Mouse (Mus musculus): ENCODE results near the gene Gm49380. TPM values are rescaled to one million over a fixed set of nuclear protein-coding genes. Genes with fewer than 3 reads are reported as not detected.

The Gm49380 gene
- polyA plus RNA-seq, 1 experiment = not detected

DNA sequence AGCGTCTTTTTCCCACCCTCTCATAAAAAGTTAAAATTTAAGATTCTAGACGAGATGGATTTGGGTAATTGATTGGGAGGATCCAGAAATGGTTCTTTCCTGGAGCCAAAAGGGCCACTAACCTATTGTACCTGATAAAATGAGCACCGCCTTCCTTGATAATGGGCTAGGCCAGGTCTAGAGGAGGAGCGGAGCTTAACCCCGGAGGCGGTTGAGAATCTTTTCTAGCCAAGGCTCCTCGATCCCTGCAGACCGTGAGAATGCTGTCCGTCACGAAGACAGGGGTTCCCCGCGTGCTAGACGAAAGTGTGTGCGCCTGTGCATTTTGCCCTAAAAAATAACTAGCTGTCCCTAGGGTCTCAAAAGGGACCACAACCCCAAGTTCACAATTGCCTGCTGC, 29.1 kb downstream of the Gm49380 start:
- H3K27me3 ChIP-seq (ENCODE audit: control insufficient read depth, insufficient read depth, low read length) = no peaks in the 10 kb centered on the region
- peak overlapping the region; percentile 81 for H3K4me3 ChIP-seq (ENCODE audit: low read depth, low read length)
- WGBS = 2% methylated on average over 14 of the region's 14 CpGs
- H3K36me3 ChIP-seq (ENCODE audit: control insufficient read depth, insufficient read depth, low read length) = no peaks in the 10 kb centered on the region
- no peak for TF ChIP-seq CTCF (IDR thresholded peaks at IDR 0.05; ENCODE audit: extremely low read depth, insufficient read length, insufficient replicate concordance, low read depth, low read length)
- TF ChIP-seq POLR2A (IDR thresholded peaks at IDR 0.05; ENCODE audit: low read depth, low read length) = no peak
- H3K27ac ChIP-seq (ENCODE audit: insufficient read depth, low read depth, low read length) = peak overlapping the region; percentile 96
- H3K4me1 ChIP-seq (ENCODE audit: control insufficient read depth, insufficient read depth, insufficient read length, low read length) = peaks cover 44% of the 10 kb centered on the region

DNA sequence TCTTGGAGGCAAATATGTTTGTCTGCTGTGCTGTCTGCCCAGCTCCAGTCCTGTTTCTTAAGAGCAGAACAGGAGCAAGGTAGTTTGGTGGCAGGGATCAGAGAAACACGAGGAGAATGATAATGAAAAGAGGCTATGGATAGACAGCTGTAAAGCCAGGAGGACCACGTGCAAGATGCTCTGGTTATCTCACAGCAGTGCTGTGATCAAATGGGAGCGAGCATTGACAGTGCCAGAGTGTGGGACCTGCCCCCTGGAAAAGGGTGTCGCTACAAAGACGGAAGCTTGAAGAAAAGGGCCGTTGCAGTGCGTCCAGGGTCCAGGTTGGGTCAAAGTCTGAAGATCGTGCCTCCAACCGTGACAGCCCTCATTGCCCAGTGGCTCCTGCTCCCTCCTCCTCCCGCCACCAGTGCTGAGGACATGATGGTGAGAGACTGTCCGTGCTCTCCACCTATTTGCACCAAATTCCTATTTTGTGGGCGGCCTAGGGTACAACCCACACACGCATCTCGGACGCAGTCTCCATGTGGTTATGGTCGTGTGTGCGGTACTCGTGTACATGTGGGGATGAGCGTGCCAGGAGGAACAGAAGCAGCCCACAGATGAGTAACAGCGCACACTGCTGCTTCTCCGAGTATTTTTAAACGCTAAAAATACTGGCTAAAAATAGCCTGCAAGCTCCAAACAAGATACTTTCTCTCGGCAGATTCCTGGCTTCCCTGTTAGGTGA, 29.7 kb downstream of the Gm49380 start:
- Histone ChIP-seq H3K4me3 (ENCODE audit: low read depth, low read length) (peak overlapping the region; percentile 81), H3K27ac (ENCODE audit: insufficient read depth, low read depth, low read length) (peak overlapping the region; percentile 96), H3K27me3 (ENCODE audit: control insufficient read depth, insufficient read depth, low read length) (no peaks in the 10 kb centered on the region), H3K36me3 (ENCODE audit: control insufficient read depth, insufficient read depth, low read length) (no peaks in the 10 kb centered on the region), H3K4me1 (ENCODE audit: control insufficient read depth, insufficient read depth, insufficient read length, low read length) (peaks cover 46% of the 10 kb centered on the region)
- TF ChIP-seq POLR2A (IDR thresholded peaks at IDR 0.05; ENCODE audit: low read depth, low read length) (peak; percentile 36; the same call in 1 of the 2 replicates), CTCF (IDR thresholded peaks at IDR 0.05; ENCODE audit: extremely low read depth, insufficient read length, insufficient replicate concordance, low read depth, low read length) (no peak)
- WGBS = 7% methylated on average over 23 of the region's 23 CpGs

DNA sequence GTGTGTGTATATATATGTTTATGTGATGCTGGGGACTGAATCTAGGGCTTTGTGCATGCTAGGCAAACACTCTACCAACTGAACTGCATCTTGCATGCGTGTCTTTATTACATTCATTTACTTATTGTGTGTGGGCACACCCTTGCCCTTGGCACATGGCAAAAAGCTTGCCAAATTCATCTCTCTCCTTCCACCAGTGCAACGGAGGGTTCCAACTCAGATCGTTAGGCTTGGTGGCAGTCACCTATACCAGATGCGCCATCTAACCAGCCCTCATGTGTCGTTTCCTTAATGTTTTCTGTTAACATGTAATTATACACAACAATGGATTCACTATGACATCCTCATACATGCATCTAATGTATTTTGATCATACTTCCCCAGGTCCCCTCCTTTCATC, 31.0 kb downstream of the Gm49380 start:
- WGBS = 73% methylated on average over 5 of the region's 5 CpGs
- no peak overlapping the region for H3K4me3 ChIP-seq (ENCODE audit: low read depth, low read length)
- H3K27me3 ChIP-seq (ENCODE audit: control insufficient read depth, insufficient read depth, low read length) = no peaks in the 10 kb centered on the region
- no peak overlapping the region for H3K27ac ChIP-seq (ENCODE audit: insufficient read depth, low read depth, low read length)
- peaks cover 47% of the 10 kb centered on the region for H3K4me1 ChIP-seq (ENCODE audit: control insufficient read depth, insufficient read depth, insufficient read length, low read length)
- no peak for TF ChIP-seq POLR2A (IDR thresholded peaks at IDR 0.05; ENCODE audit: low read depth, low read length)
- no peak for TF ChIP-seq CTCF (IDR thresholded peaks at IDR 0.05; ENCODE audit: extremely low read depth, insufficient read length, insufficient replicate concordance, low read depth, low read length)
- H3K36me3 ChIP-seq (ENCODE audit: control insufficient read depth, insufficient read depth, low read length) = no peaks in the 10 kb centered on the region

DNA sequence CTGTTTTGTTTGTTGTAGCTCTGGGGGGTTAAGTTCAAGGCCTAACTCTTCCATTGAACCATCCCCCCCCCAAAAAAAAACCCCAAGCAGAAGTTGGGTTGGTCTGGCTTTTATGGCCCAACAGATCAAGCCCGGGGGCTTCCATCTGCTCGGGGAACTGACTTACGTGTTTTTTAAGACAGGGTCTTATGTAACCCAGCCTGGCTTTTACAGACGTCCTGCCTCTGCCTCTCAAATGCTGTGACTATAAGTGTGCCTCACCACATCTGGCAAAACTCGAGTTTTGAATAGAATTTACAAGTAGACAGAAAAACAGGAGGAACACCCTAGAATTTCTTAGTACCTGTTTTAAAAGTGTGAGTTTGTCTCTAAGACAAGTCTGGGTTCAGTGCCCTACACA, 31.7 kb downstream of the Gm49380 start:
- TF ChIP-seq POLR2A (IDR thresholded peaks at IDR 0.05; ENCODE audit: low read depth, low read length) = no peak
- TF ChIP-seq CTCF (IDR thresholded peaks at IDR 0.05; ENCODE audit: extremely low read depth, insufficient read length, insufficient replicate concordance, low read depth, low read length) = no peak
- Histone ChIP-seq H3K4me3 (ENCODE audit: low read depth, low read length) (no peak overlapping the region), H3K4me1 (ENCODE audit: control insufficient read depth, insufficient read depth, insufficient read length, low read length) (peaks cover 47% of the 10 kb centered on the region), H3K27me3 (ENCODE audit: control insufficient read depth, insufficient read depth, low read length) (no peaks in the 10 kb centered on the region), H3K36me3 (ENCODE audit: control insufficient read depth, insufficient read depth, low read length) (no peaks in the 10 kb centered on the region), H3K27ac (ENCODE audit: insufficient read depth, low read depth, low read length) (no peak overlapping the region)
- 86% methylated on average over 5 of the region's 5 CpGs for WGBS

DNA sequence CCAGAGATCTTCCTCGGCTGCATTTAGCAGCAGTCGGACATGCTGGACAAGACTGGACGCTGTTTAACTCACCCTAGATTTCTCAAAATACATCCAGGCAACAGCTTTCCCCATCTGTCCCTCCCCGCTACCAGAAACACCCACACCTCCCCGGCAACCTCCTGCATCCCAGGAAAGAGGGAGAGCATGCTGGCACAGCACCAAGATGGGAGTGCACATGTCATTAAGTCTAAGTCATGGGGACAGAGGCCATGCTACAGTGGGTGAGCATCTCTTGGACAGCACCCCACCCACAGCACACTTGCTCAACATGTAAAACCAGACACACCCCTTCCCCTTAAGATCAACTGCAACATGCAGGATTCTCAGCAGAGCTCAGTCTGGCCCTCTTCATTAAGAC, 32.3 kb downstream of the Gm49380 start:
- Histone ChIP-seq H3K4me3 (ENCODE audit: low read depth, low read length) (no peak overlapping the region), H3K27me3 (ENCODE audit: control insufficient read depth, insufficient read depth, low read length) (no peaks in the 10 kb centered on the region), H3K27ac (ENCODE audit: insufficient read depth, low read depth, low read length) (no peak overlapping the region), H3K36me3 (ENCODE audit: control insufficient read depth, insufficient read depth, low read length) (no peaks in the 10 kb centered on the region), H3K4me1 (ENCODE audit: control insufficient read depth, insufficient read depth, insufficient read length, low read length) (peaks cover 47% of the 10 kb centered on the region)
- 49% methylated on average over 5 of the region's 5 CpGs for WGBS
- no peak for TF ChIP-seq CTCF (IDR thresholded peaks at IDR 0.05; ENCODE audit: extremely low read depth, insufficient read length, insufficient replicate concordance, low read depth, low read length)
- TF ChIP-seq POLR2A (IDR thresholded peaks at IDR 0.05; ENCODE audit: low read depth, low read length) = no peak

DNA sequence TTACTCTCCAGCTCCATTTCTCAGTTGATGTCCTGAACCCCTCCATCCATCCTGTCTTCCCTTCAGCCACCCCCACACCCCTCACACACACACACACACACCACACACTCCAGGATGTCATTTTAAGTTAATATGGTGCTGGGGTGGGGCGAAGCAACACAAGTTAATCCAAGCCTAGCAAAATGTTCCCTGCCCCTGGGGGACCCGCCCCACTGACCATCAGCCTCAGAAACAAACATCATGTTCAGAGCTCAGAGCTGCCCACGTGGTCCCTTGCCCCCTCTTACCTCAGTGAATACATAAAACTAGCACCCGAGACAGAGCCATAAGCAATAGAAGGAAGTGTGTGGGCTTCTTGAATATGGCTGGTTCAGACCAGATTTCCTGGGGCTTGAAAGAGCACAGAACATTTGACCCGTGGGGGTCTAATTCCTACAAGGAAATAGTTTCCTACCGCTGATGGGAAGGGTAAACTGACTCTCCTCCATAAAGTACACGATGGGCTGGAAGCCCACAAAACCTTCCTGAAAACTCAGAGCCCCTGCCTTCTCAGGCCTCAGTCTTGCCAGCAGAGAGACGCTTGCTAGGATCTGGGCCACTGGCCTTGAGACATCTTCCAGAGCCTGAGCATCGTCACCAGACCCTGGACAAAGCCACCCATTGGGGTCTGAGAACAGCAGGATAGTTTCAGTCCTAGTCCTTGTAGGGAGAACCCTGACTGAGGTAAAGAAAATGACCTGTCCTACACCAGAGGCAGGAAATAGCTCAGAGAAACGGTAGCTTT, 33.1 kb downstream of the Gm49380 start:
- Histone ChIP-seq H3K27ac (ENCODE audit: insufficient read depth, low read depth, low read length) (peak overlapping the region; percentile 94), H3K27me3 (ENCODE audit: control insufficient read depth, insufficient read depth, low read length) (no peaks in the 10 kb centered on the region), H3K4me3 (ENCODE audit: low read depth, low read length) (no peak overlapping the region), H3K4me1 (ENCODE audit: control insufficient read depth, insufficient read depth, insufficient read length, low read length) (peaks cover 47% of the 10 kb centered on the region), H3K36me3 (ENCODE audit: control insufficient read depth, insufficient read depth, low read length) (no peaks in the 10 kb centered on the region)
- WGBS = 68% methylated on average over 10 of the region's 10 CpGs
- TF ChIP-seq CTCF (IDR thresholded peaks at IDR 0.05; ENCODE audit: extremely low read depth, insufficient read length, insufficient replicate concordance, low read depth, low read length) = no peak

All from small intestine, adult 2 months (tissue).